Mouse (Mus musculus) yolk sac, embryonic 10.5 days (tissue): ENCODE results near the gene Prr3.

Experiments used
- DNase-seq: peaks from one replicate; pipeline ENCODE4 v3.0.0-alpha.2; 2017; ENCODE audit warnings: low spot score

Gene Prr3

GRCm38 (mm10) chr17:35979401-35980362 is at the start of gene Prr3, which contains the start of gene Gnl1:
Gene Prr3, minus strand, starts transcription at chr17:35980236.
Gene Gnl1, plus strand, starts transcription at chr17:35979851.
- DNase-seq, result peak; percentile 97

DNA sequence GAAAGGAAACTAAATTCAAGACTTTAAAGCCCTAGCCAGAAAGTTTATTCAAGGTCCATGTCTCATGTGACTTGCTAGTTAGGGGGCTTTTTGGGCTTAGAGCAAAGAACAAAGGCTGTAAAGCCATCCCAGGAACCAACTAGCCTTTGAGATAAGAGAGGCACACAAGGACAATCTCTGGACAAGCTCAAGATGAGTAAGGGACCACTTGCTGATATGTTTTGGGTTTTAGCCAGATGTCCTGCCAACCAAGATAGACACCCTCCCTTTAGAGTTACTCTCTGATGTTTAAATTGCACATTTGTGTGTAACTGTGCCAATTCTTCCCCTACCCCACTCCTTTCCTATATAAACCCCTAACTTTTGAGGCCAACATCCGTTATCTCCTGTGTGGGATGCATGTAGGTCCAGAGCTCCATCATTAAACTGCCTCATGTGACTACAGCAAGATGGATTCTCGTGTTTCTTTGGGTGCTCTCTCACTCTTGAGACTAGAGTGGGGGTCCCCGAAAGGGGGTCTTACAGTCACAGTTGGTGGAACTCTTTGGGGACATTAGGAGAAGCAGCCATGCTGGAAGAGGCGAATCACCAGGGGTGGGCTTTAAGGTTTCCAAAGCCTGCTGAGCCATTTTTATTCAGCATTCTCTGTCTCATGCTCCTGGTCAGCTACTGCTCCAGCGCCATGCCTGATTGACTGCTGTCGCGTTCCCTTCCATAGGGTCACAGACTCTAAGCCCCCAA is 49.0 kb upstream of the Prr3 start:
- DNase-seq, result no peak

- no peak for DNase-seq
Measured at GRCm38 (mm10) chr17:36027663-36028062, 47.6 kb upstream of the Prr3 start.

DNA sequence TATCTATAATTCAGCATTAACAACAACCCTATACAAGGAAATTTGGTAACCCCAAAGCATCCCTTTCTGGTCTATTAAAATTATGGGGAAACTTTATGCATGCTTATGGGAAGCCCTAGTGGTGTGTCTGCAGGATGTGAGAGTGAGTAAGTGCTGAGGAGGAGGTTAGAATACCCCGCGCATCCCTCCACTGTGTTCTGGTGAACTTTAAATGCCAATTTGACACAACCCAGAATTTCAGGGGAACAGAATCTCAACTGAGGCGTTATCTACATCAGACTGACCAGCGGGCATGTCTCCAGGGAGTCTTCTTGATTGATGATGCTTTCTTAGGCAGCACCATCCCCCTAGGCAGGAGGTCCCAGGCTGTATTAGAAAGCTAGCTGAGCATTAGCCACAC is 45.9 kb upstream of the Prr3 start:
- no peak for DNase-seq

DNA sequence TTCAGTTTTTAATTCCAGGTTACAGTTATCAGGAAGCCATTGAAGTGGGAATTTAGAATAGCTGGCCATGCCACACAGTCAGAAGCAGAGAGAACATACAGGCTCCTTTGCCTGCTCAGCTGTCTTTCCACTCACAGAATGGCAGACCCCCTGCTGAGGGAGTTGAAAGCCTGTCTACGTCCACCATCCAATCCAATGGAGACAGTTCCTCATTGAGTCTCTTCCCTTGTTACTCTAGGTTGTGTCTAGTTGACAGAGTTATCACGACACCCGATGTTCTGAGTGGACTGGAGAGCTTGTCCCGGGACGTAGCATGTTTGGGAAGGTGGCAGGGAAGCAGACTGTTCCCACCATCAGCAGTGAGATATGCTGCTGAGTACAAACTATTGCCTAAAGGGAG is 45.2 kb upstream of the Prr3 start:
- DNase-seq, result no peak

GRCm38 (mm10) chr17:36023710-36024654 is 43.9 kb upstream of the Prr3 start:
- no peak for DNase-seq

DNA sequence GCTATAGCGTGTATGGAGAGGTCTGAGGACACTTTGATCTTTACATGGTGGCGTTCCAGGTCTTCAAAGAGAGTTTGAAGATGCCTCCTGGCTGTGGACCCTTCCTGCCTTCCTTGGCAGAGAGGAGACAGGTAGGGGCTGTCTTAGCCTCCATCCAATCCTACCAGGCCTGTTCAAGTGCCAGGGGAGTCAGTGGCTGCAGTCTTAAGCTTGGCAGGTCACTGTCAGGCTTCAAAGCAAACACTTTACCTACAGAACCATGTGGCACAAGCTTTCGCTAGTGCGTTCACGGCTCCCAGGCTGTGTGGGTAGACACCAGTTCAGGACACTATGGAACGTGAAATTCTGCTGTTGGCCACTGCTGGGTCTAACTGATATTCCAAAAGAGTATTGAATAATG is 42.9 kb upstream of the Prr3 start:
- no peak for DNase-seq

GRCm38 (mm10) chr17:36022098-36022497 is 42.1 kb upstream of the Prr3 start:
- no peak for DNase-seq

- DNase-seq, result no peak
Measured at GRCm38 (mm10) chr17:36021309-36021708, 41.3 kb upstream of the Prr3 start.

DNA sequence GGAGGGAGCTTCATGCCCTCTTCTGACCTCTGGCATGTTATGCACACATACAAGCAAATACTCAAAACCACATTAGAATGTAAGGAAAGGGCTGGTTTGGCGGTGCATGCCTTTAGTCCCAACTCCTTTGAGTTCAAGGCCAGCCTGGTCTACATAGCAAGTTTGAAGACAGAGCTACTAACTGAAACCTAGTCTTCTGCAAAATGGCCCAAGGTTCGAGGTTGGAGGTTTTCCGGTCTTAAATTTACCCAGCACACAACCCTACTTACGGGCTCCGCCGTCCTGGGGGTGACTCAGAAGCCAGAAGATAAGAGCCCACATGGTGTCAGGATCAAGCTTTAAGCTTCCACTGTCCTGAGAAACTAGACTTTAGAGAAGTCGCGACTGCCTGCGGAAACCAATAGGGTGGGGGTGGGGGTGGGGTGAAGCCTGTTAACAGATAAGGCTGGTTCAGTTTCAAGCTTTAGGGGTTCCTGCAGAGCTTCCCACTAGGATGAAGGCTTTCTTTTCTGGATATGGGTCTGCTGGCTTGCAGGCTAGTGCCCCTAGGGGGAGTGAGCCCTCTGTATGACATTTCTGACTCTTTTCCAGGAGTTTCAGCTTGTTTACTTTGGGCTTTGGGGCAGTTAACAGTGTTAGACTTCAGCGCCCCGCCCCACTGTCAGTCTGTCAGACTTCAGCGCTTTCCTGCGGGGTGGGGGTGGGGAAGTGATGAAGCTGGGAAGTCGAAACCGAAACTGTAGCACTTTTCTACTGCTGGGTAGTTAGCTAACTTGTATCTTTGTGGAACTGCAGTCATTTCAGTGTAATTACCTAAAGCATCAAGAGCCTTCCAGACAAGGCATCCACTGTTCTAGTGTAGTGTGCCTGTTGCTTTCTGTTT is 40.4 kb upstream of the Prr3 start, which contains the start of gene H2-T24:
TSS of gene H2-T24 (minus strand) at position 370 of the 883 bp plus-strand sequence.
- peak; percentile 79 for DNase-seq

GRCm38 (mm10) chr17:36019519-36019918 is 39.5 kb upstream of the Prr3 start:
- no peak for DNase-seq

DNA sequence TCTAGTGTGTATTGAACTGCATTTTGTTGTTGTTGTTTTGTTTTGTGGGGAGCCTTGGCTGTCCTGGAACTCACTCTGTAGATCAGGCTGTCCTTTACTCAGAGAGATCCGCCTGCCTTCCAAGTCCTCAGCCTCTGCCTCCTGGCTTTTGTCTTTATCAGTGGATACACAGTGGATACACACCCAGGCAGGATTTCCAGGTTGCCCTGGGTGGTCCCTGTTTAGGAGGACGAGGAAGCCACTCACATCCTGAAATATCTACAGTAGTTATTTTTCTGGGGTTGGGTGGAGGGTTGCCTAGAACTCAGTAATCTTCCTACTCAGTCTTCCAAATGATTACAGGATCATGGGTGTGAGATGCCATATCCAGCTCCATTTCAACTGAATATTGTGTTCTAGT is 38.9 kb upstream of the Prr3 start:
- DNase-seq, result no peak

DNA sequence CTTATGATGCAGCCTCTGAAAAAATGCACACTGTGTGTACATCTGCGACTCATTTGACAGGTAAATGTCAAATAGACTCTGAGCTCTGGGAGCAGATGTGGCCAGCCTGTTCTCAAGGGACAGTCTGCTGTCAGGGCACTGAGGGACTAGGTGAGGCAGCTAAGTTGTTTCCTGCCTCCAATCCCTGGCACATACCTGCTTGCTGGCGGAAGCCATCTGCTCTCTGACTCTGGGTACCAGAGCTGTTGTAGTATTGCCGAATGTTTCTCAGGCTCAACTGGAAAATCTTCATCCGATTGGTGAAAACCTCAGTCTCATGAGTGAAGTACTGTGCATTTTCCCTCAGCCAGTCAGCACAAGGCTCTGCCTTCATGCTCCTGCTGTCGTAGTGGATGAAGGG is 37.0 kb upstream of the Prr3 start:
- no peak for DNase-seq

DNA sequence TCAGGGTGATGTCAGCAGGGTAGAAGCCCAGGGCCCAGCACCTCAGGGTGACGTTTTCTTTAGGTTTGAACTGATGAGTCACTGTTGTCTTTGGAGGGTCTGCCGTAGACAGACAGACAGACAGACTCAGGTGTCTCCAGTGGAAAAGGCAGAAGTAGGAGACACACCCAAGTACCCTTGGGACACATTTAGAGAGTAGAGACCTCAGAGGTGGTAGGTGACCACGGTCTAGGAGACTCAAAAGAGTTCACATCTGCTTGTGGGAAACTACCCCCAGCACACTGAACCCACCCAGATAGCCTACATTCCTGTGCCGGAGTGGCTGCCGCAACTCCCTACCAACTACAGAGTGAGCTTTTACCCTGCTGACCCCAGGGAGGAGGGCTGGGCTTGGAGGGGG is 34.9 kb upstream of the Prr3 start:
- DNase-seq, result no peak

DNA sequence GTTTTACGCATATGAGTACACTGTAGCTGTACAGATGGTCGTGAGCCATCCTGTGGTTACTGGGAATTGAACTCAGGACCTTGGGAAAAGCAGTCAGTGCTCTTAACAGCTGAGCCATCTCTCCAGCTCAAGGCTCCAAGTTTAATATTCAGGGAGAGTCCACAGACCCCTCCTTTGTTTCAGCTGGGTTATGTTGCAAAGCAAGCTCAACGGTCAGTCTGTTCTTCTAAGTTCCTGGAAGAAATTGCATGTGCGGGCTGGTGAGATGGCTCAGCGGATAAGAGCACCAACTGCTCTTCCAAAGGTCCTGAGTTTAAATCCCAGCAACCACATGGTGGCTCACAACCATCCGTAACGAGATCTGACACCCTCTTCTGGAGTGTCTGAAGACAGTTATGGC is 24.4 kb upstream of the Prr3 start:
- DNase-seq, result peak; percentile 53

DNA sequence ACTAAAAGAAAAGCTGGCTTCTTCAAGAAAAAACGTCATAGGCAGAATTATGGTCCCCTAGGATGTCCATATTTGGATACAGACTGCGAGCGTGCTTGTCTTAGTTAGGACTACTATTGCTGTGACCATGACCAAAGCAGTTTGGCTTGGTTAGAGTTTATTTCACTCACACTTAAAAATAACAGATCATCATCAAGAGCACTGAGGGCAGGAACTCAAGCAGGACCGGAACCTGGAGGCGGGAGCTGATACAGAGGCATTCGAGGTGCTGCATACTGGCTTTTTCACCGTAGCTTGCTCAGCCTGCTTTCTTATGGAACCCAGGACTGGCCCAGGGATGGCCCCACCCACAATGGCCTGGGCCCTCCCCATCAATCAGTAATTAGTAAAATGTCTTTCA is 23.3 kb upstream of the Prr3 start:
- DNase-seq, result no peak

DNA sequence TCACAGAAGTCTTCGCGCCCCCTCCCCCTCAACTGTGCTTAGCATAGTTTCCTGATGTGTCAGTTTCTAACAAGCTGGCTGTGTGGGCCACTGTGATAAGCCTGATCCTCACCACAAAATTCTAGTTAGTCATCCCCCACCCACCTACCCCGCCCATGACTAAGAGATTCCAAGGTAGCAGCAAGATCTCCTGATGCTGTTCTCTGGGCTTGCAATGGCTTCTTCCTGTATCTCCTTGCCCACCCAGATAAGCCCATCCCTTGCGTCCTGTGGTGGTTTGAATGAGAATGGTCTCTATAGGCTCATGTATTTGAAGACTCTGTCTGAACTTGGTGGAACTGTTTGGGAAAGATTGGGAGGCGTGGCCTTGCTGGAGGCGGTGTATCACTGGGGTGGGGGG is 21.9 kb upstream of the Prr3 start:
- no peak for DNase-seq

DNA sequence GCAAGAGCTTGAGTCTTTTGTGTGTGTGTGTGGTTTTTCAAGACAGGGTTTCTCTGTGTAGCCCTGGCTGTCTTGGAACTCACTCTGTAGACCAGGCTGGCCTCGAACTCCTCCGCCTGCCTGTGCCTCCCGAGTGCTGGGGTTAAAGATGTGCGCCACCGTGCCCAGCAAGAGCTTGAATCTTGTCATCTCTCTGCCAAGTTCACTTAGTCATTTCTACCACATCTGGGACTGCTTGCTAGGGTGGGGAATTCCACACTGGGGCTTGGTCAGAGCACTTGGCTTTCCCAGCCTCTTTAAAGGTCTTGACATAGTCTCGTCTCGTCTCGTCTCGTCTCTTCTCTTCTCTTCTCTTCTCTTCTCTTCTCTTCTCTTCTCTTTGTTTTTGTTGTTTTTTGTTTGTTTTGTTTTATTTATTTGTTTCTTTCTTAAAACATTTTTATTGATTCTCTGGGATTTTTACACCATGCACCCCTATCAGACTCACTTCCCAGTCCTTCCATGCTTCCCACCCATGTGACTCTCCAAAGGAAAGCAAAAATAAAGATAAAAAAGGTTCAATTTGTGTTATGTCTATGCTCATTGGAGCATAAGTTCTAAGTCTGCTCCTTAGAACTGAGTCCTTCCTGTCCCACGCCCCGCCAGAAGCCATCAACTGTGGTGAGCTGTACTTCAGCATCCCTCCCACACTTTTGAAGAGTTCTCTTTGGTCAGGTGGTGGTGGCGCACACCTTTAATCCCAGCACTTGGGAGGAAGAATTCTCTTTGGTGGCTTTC is 21.3 kb upstream of the Prr3 start:
- no peak for DNase-seq

DNA sequence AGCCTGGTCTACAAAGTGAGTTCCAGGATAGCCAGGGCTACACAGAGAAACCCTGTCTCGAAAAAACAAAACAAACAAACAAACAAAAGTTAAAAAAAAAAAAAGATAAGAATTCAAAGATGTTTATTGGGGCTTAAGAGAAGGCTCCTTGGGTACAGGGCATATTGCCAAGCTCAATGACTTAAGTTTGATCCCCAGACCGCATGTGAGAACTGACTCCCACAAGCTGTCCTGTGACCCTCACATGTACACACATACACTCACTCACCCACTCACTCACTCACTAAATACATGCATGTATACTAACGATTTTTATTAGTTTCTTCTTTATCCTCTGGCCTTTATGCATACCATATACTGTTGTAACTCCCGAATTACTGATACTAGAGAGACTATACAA is 20.3 kb upstream of the Prr3 start:
- no peak for DNase-seq

DNA sequence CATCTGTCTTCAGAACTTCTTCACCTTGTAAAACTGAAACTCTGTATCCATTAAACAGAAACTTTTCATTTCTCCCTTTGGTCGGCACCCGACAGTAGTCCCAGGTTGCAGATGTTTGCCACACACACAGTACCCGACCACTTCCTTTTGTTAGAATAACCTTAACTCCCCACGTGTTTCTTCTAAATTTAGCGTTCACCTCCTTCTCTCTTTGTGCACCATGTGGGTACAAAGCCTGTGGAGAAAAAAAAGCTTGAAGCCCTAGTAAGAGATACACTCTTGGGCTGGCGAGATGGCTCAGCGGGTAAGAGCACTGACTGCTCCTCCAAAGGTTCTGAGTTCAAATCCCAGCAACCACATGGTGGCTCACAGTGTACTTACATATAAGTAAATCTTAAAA is 19.3 kb upstream of the Prr3 start:
- DNase-seq, result no peak
